Mouse (Mus musculus): ENCODE measurements around the gene Yy1. TPM values are rescaled to one million over a fixed set of nuclear protein-coding genes. Genes with fewer than 3 reads are reported as not detected.
A peak's percentile ranks its signal among the peaks of the same experiment; 100 is the strongest.

Gene Yy1
- polyA plus RNA-seq, 1 experiment from 2014 or later = 7.7 TPM

DNA sequence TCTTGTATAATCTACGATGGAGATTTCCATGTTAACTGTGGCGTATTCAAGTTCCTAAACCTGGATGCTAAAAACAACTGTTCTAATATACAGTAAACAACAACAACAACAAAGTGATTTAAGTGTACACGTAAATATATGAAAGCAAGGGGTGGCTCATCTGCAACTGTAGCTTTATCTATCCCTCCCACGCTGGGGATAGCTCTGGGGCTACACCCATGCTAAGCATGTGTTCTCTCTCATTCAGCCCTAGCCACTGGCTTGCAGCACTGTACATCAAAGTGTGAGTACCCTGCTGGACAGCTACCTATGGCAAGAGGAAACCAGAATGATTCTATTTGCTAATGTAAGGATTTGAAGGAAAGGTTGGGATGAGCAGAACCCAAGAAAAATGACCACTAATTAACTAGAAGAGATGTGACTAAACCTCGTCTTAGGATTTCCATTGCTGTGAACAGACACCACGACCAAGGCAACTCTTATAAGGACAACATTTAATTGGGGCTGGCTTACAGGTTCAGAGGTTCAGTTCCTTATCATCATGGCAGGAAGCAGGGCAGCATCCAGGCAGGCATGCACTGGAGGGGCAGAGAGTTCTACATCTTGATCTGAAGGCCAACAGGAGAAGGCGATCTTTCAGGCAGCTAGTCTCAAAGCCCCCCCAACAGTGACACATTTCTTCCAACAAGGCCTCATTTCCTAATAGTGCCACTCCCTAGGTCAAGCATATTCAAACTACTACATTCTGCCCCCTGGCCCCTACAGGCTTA is 12.5 kb upstream of the Yy1 start:
- Histone ChIP-seq H3K36me3 (peaks cover 36% of the 10 kb centered on the region), H3K27me3 (no peaks in the 10 kb centered on the region), H3K4me3 (replicated peaks) (peak overlapping the region; percentile 7; the same call in 1 of the 2 replicates), H3K4me1 (replicated peaks) (peaks cover 49% of the 10 kb centered on the region), H3K9me3 (replicated peaks) (0 out of 2 replicates have a peak, but pooled peaks cover 6% of the 10 kb centered on the region), H3K4me2 (peak overlapping the region; percentile 48), H3K9ac (peak overlapping the region; percentile 42), H3K27ac (peak overlapping the region; percentile 93)
- ATAC-seq (ENCODE audit: low read depth) = peak; percentile 100
- WGBS (ENCODE audit: insufficient replicate concordance) = 54% methylated on average over 7 of the region's 7 CpGs
- DNase-seq = peak; percentile 65

DNA sequence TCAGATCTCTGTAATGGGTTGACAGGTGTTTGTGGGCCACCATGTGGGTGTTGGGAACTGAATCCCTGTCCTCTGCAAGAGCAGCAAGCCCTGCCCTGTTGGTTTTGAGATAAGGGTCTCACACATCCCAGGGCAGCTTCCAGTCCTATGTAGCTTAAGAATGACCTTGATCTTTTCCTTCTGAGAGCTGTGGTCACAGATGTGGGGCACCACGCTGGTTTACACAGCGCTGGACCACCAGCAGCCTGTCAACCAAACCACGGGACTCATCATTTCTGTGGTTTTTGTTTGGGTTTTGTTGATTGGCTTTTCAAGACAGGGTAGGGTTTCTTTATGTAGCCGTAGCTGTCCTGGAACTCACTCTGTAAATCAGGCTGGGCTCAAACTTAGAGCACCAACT is 7.6 kb upstream of the Yy1 start:
- WGBS (ENCODE audit: insufficient replicate concordance) = 24% methylated on average over 4 of the region's 4 CpGs

DNA sequence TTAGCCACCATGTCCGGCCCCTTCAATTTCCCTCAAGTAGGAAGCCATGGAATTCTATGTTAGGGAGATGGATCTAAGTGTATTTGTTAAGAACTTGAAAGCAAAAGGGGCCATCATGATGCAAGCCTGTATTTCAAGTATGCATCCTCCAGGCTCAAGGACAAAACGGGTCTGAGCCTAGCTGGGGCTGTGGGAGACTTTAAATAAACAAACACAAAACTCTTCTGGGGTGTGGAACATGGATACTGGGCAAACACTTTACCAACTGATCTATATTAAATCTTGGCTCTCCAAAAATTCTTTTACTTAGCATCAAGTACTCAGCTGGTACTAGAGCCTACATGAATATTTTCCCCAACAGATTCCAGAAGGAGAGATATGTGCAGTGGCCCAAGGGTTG is 5.4 kb upstream of the Yy1 start:
- peaks cover 66% of the 10 kb centered on the region for H3K4me1 ChIP-seq (replicated peaks)

More for the DNA sequence above, 7.6 kb upstream of the Yy1 start:
- peaks cover 28% of the 10 kb centered on the region for H3K36me3 ChIP-seq
- no peak overlapping the region for H3K27ac ChIP-seq
- DNase-seq (no peak), ATAC-seq (ENCODE audit: low read depth) (no peak)
- H3K9me3 ChIP-seq (replicated peaks) = 0 out of 2 replicates have a peak, but pooled peaks cover 6% of the 10 kb centered on the region
- no peak overlapping the region for H3K4me2 ChIP-seq
- peak overlapping the region; percentile 7; the same call in 1 of the 2 replicates for H3K9ac ChIP-seq
- peaks cover 74% of the 10 kb centered on the region for H3K4me1 ChIP-seq (replicated peaks)
- H3K4me3 ChIP-seq (replicated peaks) = no peak overlapping the region
- no peaks in the 10 kb centered on the region for H3K27me3 ChIP-seq

DNA sequence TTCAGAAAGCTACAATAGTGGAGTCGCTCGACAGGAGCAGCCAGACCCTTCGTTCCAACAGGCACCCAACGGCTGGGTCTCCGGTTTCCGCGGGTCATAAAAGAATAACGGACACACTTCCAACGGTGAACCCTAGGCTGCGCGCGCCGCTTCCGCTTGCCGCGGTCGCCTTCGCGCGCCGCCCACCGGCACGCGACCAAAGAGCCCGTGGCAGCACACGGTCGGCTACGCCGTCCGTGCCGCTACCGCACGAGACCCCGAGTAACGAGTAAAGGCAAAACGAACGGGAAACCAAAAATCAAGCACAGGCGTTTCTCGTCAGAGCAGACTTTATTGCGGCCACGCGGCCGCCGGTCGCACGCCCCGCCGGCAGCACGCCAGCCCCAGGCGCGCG is 624 bp upstream of the Yy1 start:
- no peaks in the 10 kb centered on the region for H3K9me3 ChIP-seq (replicated peaks)
- H3K36me3 ChIP-seq = peaks cover 8% of the 10 kb centered on the region
- WGBS (ENCODE audit: insufficient replicate concordance) = under 1% methylated on average over 52 of the region's 52 CpGs
- H3K4me2 ChIP-seq = peak overlapping the region; percentile 81
- ATAC-seq (ENCODE audit: low read depth) = peak; percentile 39
- H3K4me1 ChIP-seq (replicated peaks) = peaks cover 59% of the 10 kb centered on the region
- no peaks in the 10 kb centered on the region for H3K27me3 ChIP-seq
- DNase-seq = peak; percentile 72
- H3K4me3 ChIP-seq (replicated peaks) = peak overlapping the region; percentile 99
- peak overlapping the region; percentile 94 for H3K9ac ChIP-seq
- H3K27ac ChIP-seq = peak overlapping the region; percentile 98

More for the DNA sequence above, 5.4 kb upstream of the Yy1 start:
- DNase-seq = no peak
- H3K4me2 ChIP-seq = no peak overlapping the region
- H3K4me3 ChIP-seq (replicated peaks) = no peak overlapping the region
- WGBS (ENCODE audit: insufficient replicate concordance) = 78% methylated on average over 2 of the region's 2 CpGs
- H3K27ac ChIP-seq = no peak overlapping the region
- ATAC-seq (ENCODE audit: low read depth) = no peak
- H3K27me3 ChIP-seq = no peaks in the 10 kb centered on the region
- peaks cover 23% of the 10 kb centered on the region for H3K36me3 ChIP-seq
- H3K9me3 ChIP-seq (replicated peaks) = 0 out of 2 replicates have a peak, but pooled peaks cover 6% of the 10 kb centered on the region
- no peak overlapping the region for H3K9ac ChIP-seq

DNA sequence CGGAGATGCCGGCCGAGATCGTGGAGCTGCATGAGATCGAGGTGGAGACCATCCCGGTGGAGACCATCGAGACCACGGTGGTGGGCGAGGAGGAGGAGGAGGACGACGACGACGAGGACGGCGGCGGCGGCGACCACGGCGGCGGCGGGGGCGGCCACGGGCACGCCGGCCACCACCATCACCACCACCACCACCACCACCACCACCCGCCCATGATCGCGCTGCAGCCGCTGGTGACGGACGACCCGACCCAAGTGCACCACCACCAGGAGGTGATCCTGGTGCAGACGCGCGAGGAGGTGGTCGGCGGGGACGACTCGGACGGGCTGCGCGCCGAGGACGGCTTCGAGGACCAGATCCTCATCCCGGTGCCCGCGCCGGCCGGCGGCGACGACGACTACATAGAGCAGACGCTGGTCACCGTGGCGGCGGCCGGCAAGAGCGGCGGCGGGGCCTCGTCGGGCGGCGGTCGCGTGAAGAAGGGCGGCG is 724 bp downstream of the Yy1 start:
- Histone ChIP-seq H3K36me3 (peaks cover 11% of the 10 kb centered on the region), H3K9ac (peak overlapping the region; percentile 98), H3K27ac (peak overlapping the region; percentile 98), H3K27me3 (no peaks in the 10 kb centered on the region), H3K4me1 (replicated peaks) (peaks cover 56% of the 10 kb centered on the region), H3K9me3 (replicated peaks) (no peaks in the 10 kb centered on the region), H3K4me2 (peak overlapping the region; percentile 74), H3K4me3 (replicated peaks) (peak overlapping the region; percentile 99)
- peak; percentile 31 for DNase-seq
- ATAC-seq (ENCODE audit: low read depth) = no peak
- 0% methylated on average over 54 of the region's 71 CpGs for WGBS (ENCODE audit: insufficient replicate concordance)

DNA sequence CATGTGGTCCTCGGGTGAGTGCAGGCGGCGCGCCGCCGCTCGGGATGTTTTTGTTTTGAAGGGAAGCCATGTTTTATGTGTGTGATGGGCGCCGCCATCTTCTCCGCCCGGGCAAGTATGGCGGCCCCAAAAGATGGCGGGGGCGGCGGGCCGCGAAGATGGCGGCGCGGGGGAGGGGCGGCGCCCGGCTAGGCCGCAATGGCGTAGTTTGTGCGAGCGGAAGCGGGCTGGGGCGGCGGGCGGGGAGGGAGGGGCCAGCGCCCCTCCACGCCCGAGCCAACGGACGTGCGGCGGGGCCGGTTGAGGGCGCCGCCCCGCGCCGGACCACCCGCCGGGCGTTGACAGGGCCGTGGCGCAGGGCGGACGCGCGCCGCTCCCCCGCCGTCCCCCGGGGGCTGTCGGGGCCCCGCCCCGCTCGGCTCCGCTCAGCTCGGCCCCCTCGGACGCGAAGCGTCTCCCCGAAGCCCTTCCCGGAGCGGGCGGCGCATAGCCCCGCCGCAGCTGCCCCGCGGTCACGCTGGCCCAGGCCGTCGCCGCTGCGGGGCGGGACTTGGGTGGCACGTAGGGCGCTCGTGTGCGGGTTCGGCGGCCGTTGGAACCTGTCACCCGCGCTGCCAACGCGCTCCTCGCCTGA is 1.4 kb downstream of the Yy1 start:
- DNase-seq (peak; percentile 77), ATAC-seq (ENCODE audit: low read depth) (peak; percentile 75)
- WGBS (ENCODE audit: insufficient replicate concordance) = under 1% methylated on average over 87 of the region's 94 CpGs
- peaks cover 56% of the 10 kb centered on the region for H3K4me1 ChIP-seq (replicated peaks)
- H3K9ac ChIP-seq = peak overlapping the region; percentile 98
- no peaks in the 10 kb centered on the region for H3K9me3 ChIP-seq (replicated peaks)
- no peaks in the 10 kb centered on the region for H3K27me3 ChIP-seq
- H3K4me2 ChIP-seq = peak overlapping the region; percentile 74
- H3K27ac ChIP-seq = peak overlapping the region; percentile 98
- H3K4me3 ChIP-seq (replicated peaks) = peak overlapping the region; percentile 99
- peaks cover 11% of the 10 kb centered on the region for H3K36me3 ChIP-seq

DNA sequence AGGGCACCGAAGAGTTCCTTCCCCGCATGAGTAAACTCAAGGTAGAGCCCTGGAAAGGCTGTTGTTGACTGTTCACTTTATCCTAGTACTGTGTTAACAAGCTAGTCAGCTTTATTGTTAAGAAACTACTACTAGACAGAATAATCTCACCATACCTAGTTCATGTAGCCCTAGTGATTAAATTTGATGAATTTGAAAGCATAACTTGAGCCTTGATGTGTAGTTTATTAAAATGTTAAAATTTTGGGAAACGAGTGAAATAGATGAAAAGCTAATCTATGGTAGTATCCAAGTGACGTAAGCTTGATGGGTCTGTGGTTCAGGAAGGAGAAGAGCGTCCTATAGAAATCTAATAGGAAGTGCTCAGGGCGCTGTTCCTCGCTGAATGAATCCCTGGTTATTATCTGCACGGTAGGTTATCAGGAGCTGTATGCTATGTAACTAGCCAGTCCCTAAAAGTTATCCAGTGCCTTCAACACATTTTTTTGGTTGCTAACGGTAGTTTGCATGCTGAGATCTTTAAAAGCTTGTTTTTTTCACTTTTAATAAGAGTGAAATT is 2.3 kb downstream of the Yy1 start:
- Histone ChIP-seq H3K4me3 (replicated peaks) (peak overlapping the region; percentile 99), H3K36me3 (peaks cover 18% of the 10 kb centered on the region), H3K4me1 (replicated peaks) (peaks cover 56% of the 10 kb centered on the region), H3K9me3 (replicated peaks) (no peaks in the 10 kb centered on the region), H3K4me2 (peak overlapping the region; percentile 74), H3K27me3 (no peaks in the 10 kb centered on the region), H3K27ac (peak overlapping the region; percentile 98), H3K9ac (peak overlapping the region; percentile 98)
- peak; percentile 33 for DNase-seq
- 3% methylated on average over 9 of the region's 9 CpGs for WGBS (ENCODE audit: insufficient replicate concordance)
- no peak for ATAC-seq (ENCODE audit: low read depth)

DNA sequence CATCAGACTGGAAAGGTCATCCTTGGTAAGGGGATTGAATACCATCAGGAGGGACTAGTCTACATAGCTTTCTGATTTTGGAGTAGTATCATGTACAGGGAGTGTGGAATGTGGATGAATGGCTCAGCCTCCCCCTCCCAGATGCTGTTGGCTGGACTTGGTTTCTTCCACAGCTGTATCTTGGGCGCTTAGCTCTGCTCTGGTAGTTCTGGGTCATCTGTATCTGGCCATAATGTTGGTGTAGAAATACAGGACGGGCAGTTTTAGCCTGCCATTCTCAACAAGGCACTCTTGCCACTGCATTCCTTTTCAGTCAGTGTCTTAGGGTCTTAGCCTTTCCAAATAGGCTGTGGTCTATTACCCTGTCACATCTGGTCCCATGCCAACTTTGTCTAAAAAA is 8.8 kb downstream of the Yy1 start:
- Histone ChIP-seq H3K4me3 (replicated peaks) (no peak overlapping the region), H3K9ac (no peak overlapping the region), H3K27me3 (no peaks in the 10 kb centered on the region), H3K4me1 (replicated peaks) (peaks cover 70% of the 10 kb centered on the region), H3K9me3 (replicated peaks) (no peaks in the 10 kb centered on the region), H3K4me2 (no peak overlapping the region), H3K27ac (no peak overlapping the region), H3K36me3 (peaks cover 26% of the 10 kb centered on the region)
- WGBS (ENCODE audit: insufficient replicate concordance) = 71% methylated on average over 2 of the region's 2 CpGs
- DNase-seq (no peak), ATAC-seq (ENCODE audit: low read depth) (no peak)

DNA sequence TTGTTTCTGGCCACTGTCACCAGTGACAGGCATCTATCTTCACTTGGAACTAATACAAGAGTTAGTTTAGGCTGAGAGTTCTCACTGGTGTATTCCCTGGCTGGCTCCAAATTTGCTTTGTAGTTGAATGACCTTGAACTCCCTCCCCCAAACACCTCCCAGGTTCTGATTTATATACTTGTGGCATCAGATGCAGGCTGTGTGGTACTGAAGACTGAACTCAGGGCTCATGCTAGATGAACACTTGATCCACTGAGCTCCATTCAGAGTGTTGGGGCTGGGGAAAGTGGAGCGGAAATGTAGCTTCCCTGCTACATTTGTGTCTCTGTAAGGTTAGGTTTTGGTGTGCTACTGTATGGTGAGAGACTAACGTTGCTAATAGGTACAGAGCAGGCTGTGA is 11.6 kb downstream of the Yy1 start:
- DNase-seq (no peak), ATAC-seq (ENCODE audit: low read depth) (no peak)
- Histone ChIP-seq H3K4me2 (no peak overlapping the region), H3K9ac (no peak overlapping the region), H3K4me1 (replicated peaks) (peaks cover 67% of the 10 kb centered on the region), H3K36me3 (peaks cover 44% of the 10 kb centered on the region), H3K27ac (no peak overlapping the region), H3K27me3 (no peaks in the 10 kb centered on the region), H3K4me3 (replicated peaks) (no peak overlapping the region), H3K9me3 (replicated peaks) (no peaks in the 10 kb centered on the region)
- WGBS (ENCODE audit: insufficient replicate concordance) = 79% methylated on average over 2 of the region's 2 CpGs

DNA sequence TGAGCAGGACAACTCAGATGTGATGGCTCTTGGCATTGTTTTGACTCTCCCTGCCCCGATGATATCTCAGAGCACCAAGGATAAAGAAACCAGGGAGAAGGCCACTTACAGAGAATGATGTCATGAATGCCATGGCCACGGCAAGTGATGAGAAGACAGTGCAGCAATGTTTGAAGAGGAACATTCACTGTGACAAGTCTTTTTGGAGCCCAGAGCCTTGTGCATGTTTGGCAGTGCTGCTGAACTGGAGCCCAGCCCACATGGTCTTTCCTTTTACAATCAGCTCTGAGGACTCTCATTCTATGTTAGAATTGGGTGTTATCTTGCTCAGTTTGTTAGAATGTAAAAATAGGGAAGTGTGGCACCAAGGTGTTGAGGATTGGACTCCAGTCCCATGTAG is 15.7 kb downstream of the Yy1 start:
- Histone ChIP-seq H3K9ac (no peak overlapping the region), H3K9me3 (replicated peaks) (no peaks in the 10 kb centered on the region), H3K4me3 (replicated peaks) (no peak overlapping the region), H3K36me3 (peaks cover 44% of the 10 kb centered on the region), H3K27me3 (no peaks in the 10 kb centered on the region), H3K4me2 (no peak overlapping the region), H3K27ac (no peak overlapping the region), H3K4me1 (replicated peaks) (peaks cover 64% of the 10 kb centered on the region)
- 64% methylated on average over 2 of the region's 2 CpGs for WGBS (ENCODE audit: insufficient replicate concordance)
- no peak for DNase-seq
- no peak for ATAC-seq (ENCODE audit: low read depth)

DNA sequence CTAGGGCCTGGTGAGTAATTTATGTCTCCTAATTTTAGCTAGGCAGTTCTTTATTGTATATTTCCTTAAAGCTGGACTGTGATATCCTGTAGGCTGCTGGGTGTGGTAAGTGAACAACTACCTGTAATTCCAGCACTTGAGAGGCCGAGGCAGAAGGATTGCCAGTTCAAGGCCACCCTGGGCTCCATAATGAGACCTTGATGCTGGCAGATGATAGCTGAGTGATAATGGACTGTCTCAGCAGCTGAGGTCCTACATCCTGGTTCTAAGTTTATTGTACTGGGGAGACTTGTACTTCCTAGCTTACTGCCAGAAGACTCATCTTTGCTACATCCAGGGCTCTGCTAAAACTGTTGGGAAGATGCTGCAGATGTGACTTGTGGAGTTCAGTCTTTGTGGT is 17.0 kb downstream of the Yy1 start:
- Histone ChIP-seq H3K4me3 (replicated peaks) (no peak overlapping the region), H3K4me1 (replicated peaks) (peaks cover 53% of the 10 kb centered on the region), H3K27me3 (no peaks in the 10 kb centered on the region), H3K4me2 (no peak overlapping the region), H3K27ac (peak overlapping the region; percentile 50), H3K36me3 (peaks cover 55% of the 10 kb centered on the region), H3K9ac (peak overlapping the region; percentile 11; the same call in 1 of the 2 replicates), H3K9me3 (replicated peaks) (no peaks in the 10 kb centered on the region)
- ATAC-seq (ENCODE audit: low read depth) (no peak), DNase-seq (no peak)
- WGBS (ENCODE audit: insufficient replicate concordance) = 42% methylated on average over 1 of the region's 1 CpGs
